Mouse (Mus musculus) lung, adult 2 months (tissue): Measurements from ENCODE around the gene Denr.

Source experiments
- CTCF ChIP-seq: fragments of 200-500 bp; IDR thresholded peaks from 2 replicates; pipeline ENCODE4 v1.5.1; 2011; ENCODE audit warnings: mild to moderate bottlenecking, low read length, control low read depth; ENCODE audit not compliant: insufficient read depth
- POLR2A ChIP-seq: fragments of 200-500 bp; IDR thresholded peaks from 2 replicates; pipeline ENCODE4 v1.6.1; 2011; ENCODE audit warnings: low read depth, mild to moderate bottlenecking, control low read depth, low read length, borderline replicate concordance; ENCODE audit errors: extremely low read depth

- TF ChIP-seq CTCF (no peak), POLR2A (no peak)
Measured at GRCm38 (mm10) chr5:123968468-123968867, 61.5 kb downstream of the Denr start.
